Mouse (Mus musculus): ENCODE measurements at regions not wholly inside any gene's neighbourhood (a gene's known extent, or its start where the extent isn't known, plus 50 kb on each side); places are given as distances from the start of the nearest gene placed in this dataset.

- 94% methylated on average over 3 of the region's 3 CpGs for WGBS
- no peak overlapping the region for H3K27ac ChIP-seq (ENCODE audit: low read length)
- no peak overlapping the region for H3K4me2 ChIP-seq (replicated peaks; ENCODE audit: low read depth, low read length)
- no peaks in the 10 kb centered on the region for H3K36me3 ChIP-seq (ENCODE audit: insufficient read depth, low read length)
- peaks cover 4% of the 10 kb centered on the region; the same call in 1 of the 2 replicates for H3K9me3 ChIP-seq (ENCODE audit: low read length)
- no peaks in the 10 kb centered on the region for H3K27me3 ChIP-seq (ENCODE audit: insufficient read depth, low read length)
- 0 out of 2 replicates have a peak, but pooled peaks cover 3% of the 10 kb centered on the region for H3K4me1 ChIP-seq (ENCODE audit: insufficient read depth, low read length)
- ATAC-seq (ENCODE audit: low FRiP score, low TSS enrichment) = no peak
- H3K4me3 ChIP-seq (ENCODE audit: low read length) = no peak overlapping the region
- H3K9ac ChIP-seq (replicated peaks; ENCODE audit: low read length) = no peak overlapping the region
Observed at GRCm38 (mm10) chr13:101355363-101355762, 412.7 kb downstream of the Pik3r1 start.

- WGBS = 76% methylated on average over 4 of the region's 4 CpGs
- Histone ChIP-seq H3K4me3 (ENCODE audit: low read length) (no peak overlapping the region), H3K27ac (ENCODE audit: low read length) (no peak overlapping the region), H3K9me3 (ENCODE audit: low read length) (peaks cover 4% of the 10 kb centered on the region; the same call in 1 of the 2 replicates), H3K27me3 (ENCODE audit: insufficient read depth, low read length) (no peaks in the 10 kb centered on the region), H3K4me2 (replicated peaks; ENCODE audit: low read depth, low read length) (no peak overlapping the region), H3K4me1 (ENCODE audit: insufficient read depth, low read length) (no peaks in the 10 kb centered on the region), H3K36me3 (ENCODE audit: insufficient read depth, low read length) (no peaks in the 10 kb centered on the region), H3K9ac (replicated peaks; ENCODE audit: low read length) (no peak overlapping the region)
- no peak for ATAC-seq (ENCODE audit: low FRiP score, low TSS enrichment)
Observed at GRCm38 (mm10) chr13:101351123-101351522, 416.9 kb downstream of the Pik3r1 start.

- Histone ChIP-seq H3K4me1 (ENCODE audit: insufficient read depth, low read length) (no peaks in the 10 kb centered on the region), H3K36me3 (ENCODE audit: insufficient read depth, low read length) (no peaks in the 10 kb centered on the region), H3K4me3 (ENCODE audit: low read length) (no peak overlapping the region), H3K4me2 (replicated peaks; ENCODE audit: low read depth, low read length) (no peak overlapping the region), H3K9ac (replicated peaks; ENCODE audit: low read length) (no peak overlapping the region), H3K27me3 (ENCODE audit: insufficient read depth, low read length) (no peaks in the 10 kb centered on the region), H3K9me3 (ENCODE audit: low read length) (peaks cover 4% of the 10 kb centered on the region; the same call in 1 of the 2 replicates), H3K27ac (ENCODE audit: low read length) (no peak overlapping the region)
- 91% methylated on average over 2 of the region's 2 CpGs for WGBS
- ATAC-seq (ENCODE audit: low FRiP score, low TSS enrichment) = no peak
Observed at GRCm38 (mm10) chr13:101349354-101349753, 418.7 kb downstream of the Pik3r1 start.

GRCm38 (mm10) chr13:101338280-101338872, 429.6 kb downstream of the Pik3r1 start:
- WGBS = 86% methylated on average over 3 of the region's 3 CpGs
- Histone ChIP-seq H3K9me3 (ENCODE audit: low read length) (no peaks in the 10 kb centered on the region), H3K4me1 (ENCODE audit: insufficient read depth, low read length) (no peaks in the 10 kb centered on the region), H3K4me2 (replicated peaks; ENCODE audit: low read depth, low read length) (no peak overlapping the region), H3K9ac (replicated peaks; ENCODE audit: low read length) (no peak overlapping the region), H3K36me3 (ENCODE audit: insufficient read depth, low read length) (no peaks in the 10 kb centered on the region), H3K4me3 (ENCODE audit: low read length) (no peak overlapping the region), H3K27ac (ENCODE audit: low read length) (no peak overlapping the region), H3K27me3 (ENCODE audit: insufficient read depth, low read length) (no peaks in the 10 kb centered on the region)
- ATAC-seq (ENCODE audit: low FRiP score, low TSS enrichment) = no peak

- H3K4me1 ChIP-seq (ENCODE audit: insufficient read depth, low read length) = 0 out of 2 replicates have a peak, but pooled peaks cover 10% of the 10 kb centered on the region
- 62% methylated on average over 4 of the region's 4 CpGs for WGBS
- ATAC-seq (ENCODE audit: low FRiP score, low TSS enrichment) = no peak
- no peak overlapping the region for H3K4me2 ChIP-seq (replicated peaks; ENCODE audit: low read depth, low read length)
- H3K4me3 ChIP-seq (ENCODE audit: low read length) = no peak overlapping the region
- H3K36me3 ChIP-seq (ENCODE audit: insufficient read depth, low read length) = no peaks in the 10 kb centered on the region
- H3K27me3 ChIP-seq (ENCODE audit: insufficient read depth, low read length) = no peaks in the 10 kb centered on the region
- H3K9ac ChIP-seq (replicated peaks; ENCODE audit: low read length) = no peak overlapping the region
- H3K9me3 ChIP-seq (ENCODE audit: low read length) = no peaks in the 10 kb centered on the region
- no peak overlapping the region for H3K27ac ChIP-seq (ENCODE audit: low read length)
Observed at GRCm38 (mm10) chr13:101318621-101319020, 449.4 kb downstream of the Pik3r1 start.

- 33% methylated on average over 4 of the region's 4 CpGs for WGBS
Observed at GRCm38 (mm10) chr13:101316336-101316735, 451.7 kb downstream of the Pik3r1 start.

GRCm38 (mm10) chr13:101314040-101314439, 454.0 kb downstream of the Pik3r1 start:
- H3K9me3 ChIP-seq (ENCODE audit: low read length) = no peaks in the 10 kb centered on the region
- no peak overlapping the region for H3K4me2 ChIP-seq (replicated peaks; ENCODE audit: low read depth, low read length)
- H3K27ac ChIP-seq (ENCODE audit: low read length) = no peak overlapping the region
- ATAC-seq (ENCODE audit: low FRiP score, low TSS enrichment) = no peak
- no peak overlapping the region for H3K4me3 ChIP-seq (ENCODE audit: low read length)
- no peaks in the 10 kb centered on the region for H3K27me3 ChIP-seq (ENCODE audit: insufficient read depth, low read length)
- H3K36me3 ChIP-seq (ENCODE audit: insufficient read depth, low read length) = no peaks in the 10 kb centered on the region
- H3K4me1 ChIP-seq (ENCODE audit: insufficient read depth, low read length) = peaks cover 20% of the 10 kb centered on the region
- no peak overlapping the region for H3K9ac ChIP-seq (replicated peaks; ENCODE audit: low read length)

More at GRCm38 (mm10) chr13:101316336-101316735, 451.7 kb downstream of the Pik3r1 start:
- Histone ChIP-seq H3K9ac (replicated peaks; ENCODE audit: low read length) (no peak overlapping the region), H3K27me3 (ENCODE audit: insufficient read depth, low read length) (no peaks in the 10 kb centered on the region), H3K4me1 (ENCODE audit: insufficient read depth, low read length) (peaks cover 16% of the 10 kb centered on the region), H3K9me3 (ENCODE audit: low read length) (no peaks in the 10 kb centered on the region), H3K4me2 (replicated peaks; ENCODE audit: low read depth, low read length) (no peak overlapping the region), H3K4me3 (ENCODE audit: low read length) (no peak overlapping the region), H3K36me3 (ENCODE audit: insufficient read depth, low read length) (no peaks in the 10 kb centered on the region), H3K27ac (ENCODE audit: low read length) (no peak overlapping the region)
- no peak; the same call in 1 of the 2 replicates for ATAC-seq (ENCODE audit: low FRiP score, low TSS enrichment)

- H3K4me3 ChIP-seq (ENCODE audit: low read length) = no peak overlapping the region
- ATAC-seq (ENCODE audit: low FRiP score, low TSS enrichment) = peak; percentile 71; the same call in 1 of the 2 replicates
- H3K9ac ChIP-seq (replicated peaks; ENCODE audit: low read length) = no peak overlapping the region
- H3K4me1 ChIP-seq (ENCODE audit: insufficient read depth, low read length) = peaks cover 20% of the 10 kb centered on the region
- H3K27me3 ChIP-seq (ENCODE audit: insufficient read depth, low read length) = no peaks in the 10 kb centered on the region
- no peaks in the 10 kb centered on the region for H3K36me3 ChIP-seq (ENCODE audit: insufficient read depth, low read length)
- no peak overlapping the region for H3K4me2 ChIP-seq (replicated peaks; ENCODE audit: low read depth, low read length)
- no peaks in the 10 kb centered on the region for H3K9me3 ChIP-seq (ENCODE audit: low read length)
- WGBS = 25% methylated on average over 3 of the region's 3 CpGs
- no peak overlapping the region for H3K27ac ChIP-seq (ENCODE audit: low read length)
Observed at GRCm38 (mm10) chr13:101311634-101312314, 456.2 kb downstream of the Pik3r1 start.

- Histone ChIP-seq H3K36me3 (ENCODE audit: insufficient read depth, low read length) (no peaks in the 10 kb centered on the region), H3K4me3 (ENCODE audit: low read length) (no peak overlapping the region), H3K27me3 (ENCODE audit: insufficient read depth, low read length) (no peaks in the 10 kb centered on the region), H3K4me1 (ENCODE audit: insufficient read depth, low read length) (peaks cover 10% of the 10 kb centered on the region), H3K9me3 (ENCODE audit: low read length) (no peaks in the 10 kb centered on the region), H3K4me2 (replicated peaks; ENCODE audit: low read depth, low read length) (no peak overlapping the region), H3K27ac (ENCODE audit: low read length) (no peak overlapping the region), H3K9ac (replicated peaks; ENCODE audit: low read length) (no peak overlapping the region)
- ATAC-seq (ENCODE audit: low FRiP score, low TSS enrichment) = no peak
- WGBS = 91% methylated on average over 5 of the region's 5 CpGs
Observed at GRCm38 (mm10) chr13:101308724-101309123, 459.3 kb downstream of the Pik3r1 start.

All from kidney, embryonic 16.5 days (tissue).